Mouse (Mus musculus) heart, postnatal 0 days (tissue): ENCODE data around the gene Efnb3.

Source experiments
- CTCF ChIP-seq: IDR thresholded peaks from 2 replicates; pipeline ENCODE4 v1.5.1; 2016; ENCODE audit warnings: antibody characterized with exemption, control low read depth, low read depth
- EP300 ChIP-seq: IDR thresholded peaks from 2 replicates; pipeline ENCODE4 v1.6.1; 2016; ENCODE audit warnings: antibody characterized with exemption, low read depth

- no peak for TF ChIP-seq CTCF
- TF ChIP-seq EP300 = no peak
Observed at GRCm38 (mm10) chr11:69554539-69555140, 5.4 kb downstream of the Efnb3 start.
